Mouse (Mus musculus): ENCODE data around the gene Gnb3.

GRCm38 (mm10) chr6:124812848-124813247 lies 27.2 kb downstream of the Gnb3 start:
- TF ChIP-seq CTCF (conservative IDR thresholded peaks at IDR 0.05; ENCODE audit: insufficient read depth, insufficient read length, low read depth, low read length) (no peak), POLR2A (IDR thresholded peaks at IDR 0.05; ENCODE audit: low read depth, low read length) (no peak)

Measured in kidney, adult 2 months (tissue).